Mouse (Mus musculus): ENCODE data around the gene Atp5j.

DNA sequence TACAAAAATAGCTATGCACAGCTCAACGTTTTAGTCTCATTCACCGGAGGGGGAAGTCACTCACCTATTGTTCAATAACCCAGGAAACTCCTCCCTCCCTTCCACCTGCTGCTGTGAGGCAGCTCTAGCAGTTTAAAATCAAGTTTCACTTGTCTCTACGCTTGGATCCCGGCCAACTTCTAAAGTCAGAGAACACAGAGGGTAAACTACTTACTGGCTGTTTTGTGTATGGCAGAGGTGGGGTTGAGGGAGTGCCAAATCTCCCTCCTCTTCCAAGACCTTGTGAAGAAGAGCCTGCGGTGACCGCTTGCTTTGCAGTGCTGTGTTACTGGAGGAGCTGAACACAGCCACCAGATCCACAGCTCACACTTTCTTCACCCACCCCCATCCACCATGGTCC lies 10.4 kb downstream of the Atp5j start:
- TF ChIP-seq CTCF (IDR thresholded peaks at IDR 0.05; ENCODE audit: borderline replicate concordance, insufficient read depth, low read length) (no peak), POLR2A (IDR thresholded peaks at IDR 0.05; ENCODE audit: low read depth, low read length) (no peak)
